Mouse (Mus musculus) frontal cortex, postnatal 36 days (tissue): Measurements from ENCODE around the gene Cryga.

ENCODE experiments used
- DNase-seq, 2 experiments: peaks; one replicate each; pipeline ENCODE4 v3.0.0; 2022; ENCODE audit warnings: low spot score in 2 of 2

Cryga gene

DNA sequence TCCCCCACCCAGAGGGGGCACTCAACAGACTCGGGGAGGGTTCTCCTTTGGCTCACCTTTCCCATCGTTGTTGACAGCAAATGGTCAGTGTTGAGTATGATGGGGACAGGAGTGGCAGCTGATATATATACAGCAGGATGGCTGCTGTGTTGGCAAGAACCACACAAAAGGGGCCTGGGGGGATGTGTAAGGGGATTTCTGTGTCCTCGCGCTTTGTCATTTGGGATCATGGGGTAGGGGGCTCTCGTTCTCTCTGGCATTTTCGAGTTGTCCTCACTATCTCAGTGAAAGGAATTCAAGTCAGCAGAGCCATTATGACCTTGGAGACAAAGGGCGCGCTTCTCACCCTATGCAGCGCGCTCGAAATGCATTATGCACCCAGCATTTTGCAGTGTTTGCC is at the start of gene Cryga:
Cryga (minus strand) TSS at position 101 of the 400 bp plus-strand sequence.
- DNase-seq, result no peak

DNA sequence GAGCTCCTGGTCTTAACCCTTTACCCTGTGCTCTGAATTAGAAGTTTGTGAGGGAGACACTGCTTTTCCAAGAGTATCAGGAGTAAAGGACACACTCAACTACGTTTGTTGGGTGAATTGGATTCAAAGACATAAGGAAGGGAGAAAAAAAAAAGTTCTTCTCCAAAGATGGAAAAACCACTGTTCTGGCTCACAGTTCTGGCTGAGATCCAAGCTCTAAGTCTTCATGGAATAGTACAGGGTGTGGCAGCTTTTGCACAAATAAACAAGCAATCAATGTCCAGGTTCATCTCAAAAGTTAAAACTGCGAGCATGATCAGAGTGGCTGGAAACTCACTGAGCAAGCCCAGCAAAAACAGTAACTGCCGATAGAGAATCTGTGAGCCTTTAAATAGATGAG is 44.8 kb upstream of the Cryga start:
- DNase-seq, result no peak

DNA sequence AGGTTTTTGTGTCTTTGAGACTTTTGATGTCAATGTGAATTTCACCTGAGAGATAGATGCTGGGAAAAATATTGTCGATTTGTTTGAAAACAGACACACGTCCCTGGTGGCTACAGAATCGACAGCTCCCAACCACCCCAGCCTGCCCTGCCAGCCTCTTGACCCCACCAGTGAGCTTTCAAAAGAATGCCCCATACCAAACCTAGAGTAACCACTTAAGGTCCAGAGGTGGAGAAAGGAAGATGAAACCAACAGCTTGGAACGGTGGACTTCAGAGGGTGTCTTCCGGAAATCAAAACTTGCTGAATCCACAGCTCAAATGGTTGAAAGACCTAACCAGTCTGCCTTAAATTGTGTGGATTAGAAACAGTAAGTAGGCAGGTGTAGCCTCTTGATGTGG is 44.2 kb upstream of the Cryga start:
- DNase-seq, result no peak

DNA sequence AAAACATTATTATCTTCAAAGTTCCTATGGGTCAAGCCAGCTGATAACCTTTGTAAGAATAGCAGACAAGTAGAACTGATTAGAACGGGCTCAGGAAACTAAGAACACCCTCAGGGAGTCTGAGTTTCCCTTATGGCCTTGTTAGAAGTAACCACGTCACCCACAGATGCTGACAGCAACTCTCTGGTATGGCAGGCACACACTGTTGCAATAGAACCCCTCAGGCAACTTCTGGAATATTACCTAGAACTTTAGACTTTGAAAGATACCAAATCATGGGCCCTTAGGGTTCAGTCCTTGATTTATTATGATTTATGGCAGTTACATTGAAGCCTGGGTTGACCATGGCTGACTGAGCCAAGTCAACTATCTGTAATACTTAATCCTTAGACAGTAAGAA is 43.4 kb upstream of the Cryga start:
- no peak for DNase-seq

DNA sequence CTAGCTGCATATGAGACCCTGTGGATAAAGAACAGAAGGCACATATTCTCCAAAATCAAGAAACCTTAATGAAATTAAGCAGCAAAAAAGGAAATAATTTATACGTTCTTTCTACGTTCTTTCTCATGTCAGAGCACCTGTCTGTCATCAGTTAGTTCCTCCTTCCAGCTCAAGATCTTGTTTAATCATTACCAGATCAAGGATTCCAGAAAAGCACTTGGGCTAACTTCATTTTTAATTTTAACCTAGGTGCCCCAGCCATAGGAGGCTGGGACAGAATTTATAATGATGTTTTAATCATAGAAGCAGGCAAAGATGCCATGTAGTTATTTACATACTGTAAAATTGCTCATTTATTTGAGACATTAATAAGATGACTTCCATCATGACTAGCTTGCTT is 41.6 kb upstream of the Cryga start:
- DNase-seq, result no peak

DNA sequence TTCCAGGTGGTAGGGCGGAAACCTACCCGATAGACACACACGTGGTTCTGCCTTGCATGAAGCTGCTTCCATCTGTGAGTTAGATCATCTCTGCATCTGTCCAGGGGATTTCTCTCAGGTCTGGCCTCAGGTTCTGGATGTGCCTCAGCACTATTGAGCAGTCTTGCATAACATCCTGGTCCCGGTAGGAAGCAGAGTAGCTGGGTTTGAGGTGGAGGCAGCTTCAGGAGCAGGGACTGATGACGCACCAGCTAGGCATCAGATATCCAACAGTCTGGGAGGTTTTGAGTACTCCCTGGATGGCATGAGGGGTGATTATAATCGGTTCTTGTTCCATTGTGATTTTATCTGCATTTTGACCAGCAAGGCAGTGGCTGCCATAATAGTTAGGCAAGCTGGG is 34.4 kb upstream of the Cryga start:
- no peak for DNase-seq

DNA sequence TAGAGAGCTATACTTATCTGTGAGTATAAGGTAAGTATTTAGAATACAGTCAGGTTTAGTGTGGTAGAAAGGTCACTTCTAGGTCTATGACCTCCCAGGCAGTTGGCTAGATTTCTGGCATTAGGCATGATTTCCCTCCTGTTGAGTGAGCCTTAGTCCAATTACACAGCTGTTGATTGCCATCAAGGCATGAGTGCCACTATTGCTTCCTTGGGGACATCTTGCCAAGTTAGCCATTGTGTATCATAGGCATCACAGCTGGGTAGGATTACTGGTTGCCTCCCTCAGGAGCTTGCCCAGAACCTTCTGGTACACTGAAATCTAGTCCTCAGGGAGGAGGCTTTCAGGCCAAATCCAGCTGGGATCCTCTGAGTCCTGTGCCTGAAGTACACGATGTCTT is 29.7 kb upstream of the Cryga start:
- no peak for DNase-seq

DNA sequence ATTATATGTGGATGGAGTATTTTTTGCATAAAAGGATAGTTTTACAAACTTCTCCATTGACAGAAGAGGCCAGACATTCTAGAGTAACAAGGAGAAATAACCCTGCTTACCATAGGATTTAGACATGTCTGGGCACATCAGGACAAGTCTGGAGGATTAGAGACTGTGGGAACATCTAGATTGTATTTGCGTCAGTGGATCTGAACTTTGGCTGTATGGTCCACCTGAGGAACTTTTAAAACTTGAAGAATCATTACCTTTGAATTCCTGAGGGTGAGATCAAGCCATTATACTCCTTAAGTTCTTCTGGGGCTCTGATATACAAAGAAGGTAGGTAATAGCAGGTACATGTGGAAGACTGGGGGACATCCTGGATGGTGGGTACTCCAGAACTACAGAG is 28.5 kb upstream of the Cryga start:
- no peak for DNase-seq

DNA sequence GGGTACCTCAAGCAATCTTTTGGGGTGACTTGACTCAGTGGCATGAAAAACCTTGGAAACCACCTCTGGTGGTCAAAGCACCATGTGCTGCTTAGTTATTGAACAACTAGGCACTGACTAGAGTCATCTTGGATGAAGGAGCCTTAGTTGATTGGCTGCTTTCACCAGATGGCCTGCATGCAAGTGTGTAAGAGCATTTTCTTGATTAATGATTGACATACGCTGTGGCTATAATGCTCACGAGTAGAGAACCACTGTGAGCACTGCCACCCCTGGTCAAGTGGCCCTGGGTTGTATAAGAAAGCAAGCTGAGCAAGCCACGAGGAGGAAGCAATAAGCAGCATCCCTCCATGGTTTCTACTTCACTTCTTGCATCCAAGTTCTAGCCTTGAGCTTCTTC is 27.1 kb upstream of the Cryga start:
- no peak for DNase-seq

DNA sequence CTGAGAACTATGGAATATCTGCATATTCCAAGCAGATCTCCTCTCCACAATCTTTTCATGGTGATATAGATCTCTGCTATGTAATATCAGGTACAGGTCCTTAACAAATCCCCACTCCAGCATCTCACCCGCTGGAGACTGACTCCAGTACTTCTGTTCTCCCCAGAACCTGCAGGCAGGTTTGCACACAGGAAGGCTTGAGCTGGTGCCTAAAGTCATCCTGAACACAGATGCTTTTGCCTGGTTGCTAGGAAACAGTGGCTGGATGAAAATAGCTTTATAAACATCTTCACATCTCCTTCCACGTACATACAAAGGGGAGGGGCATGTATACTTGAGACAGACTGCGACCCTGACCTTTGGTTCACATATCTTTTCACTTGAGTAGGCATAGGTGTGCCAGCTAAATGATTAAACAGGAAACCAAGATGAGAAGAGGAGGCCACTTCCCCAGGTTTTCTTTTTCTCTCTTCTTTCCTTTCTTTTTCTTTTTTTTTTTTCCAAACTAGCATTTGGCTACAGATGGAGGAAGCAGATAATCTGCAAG is 26.5 kb upstream of the Cryga start:
- DNase-seq, result no peak

DNA sequence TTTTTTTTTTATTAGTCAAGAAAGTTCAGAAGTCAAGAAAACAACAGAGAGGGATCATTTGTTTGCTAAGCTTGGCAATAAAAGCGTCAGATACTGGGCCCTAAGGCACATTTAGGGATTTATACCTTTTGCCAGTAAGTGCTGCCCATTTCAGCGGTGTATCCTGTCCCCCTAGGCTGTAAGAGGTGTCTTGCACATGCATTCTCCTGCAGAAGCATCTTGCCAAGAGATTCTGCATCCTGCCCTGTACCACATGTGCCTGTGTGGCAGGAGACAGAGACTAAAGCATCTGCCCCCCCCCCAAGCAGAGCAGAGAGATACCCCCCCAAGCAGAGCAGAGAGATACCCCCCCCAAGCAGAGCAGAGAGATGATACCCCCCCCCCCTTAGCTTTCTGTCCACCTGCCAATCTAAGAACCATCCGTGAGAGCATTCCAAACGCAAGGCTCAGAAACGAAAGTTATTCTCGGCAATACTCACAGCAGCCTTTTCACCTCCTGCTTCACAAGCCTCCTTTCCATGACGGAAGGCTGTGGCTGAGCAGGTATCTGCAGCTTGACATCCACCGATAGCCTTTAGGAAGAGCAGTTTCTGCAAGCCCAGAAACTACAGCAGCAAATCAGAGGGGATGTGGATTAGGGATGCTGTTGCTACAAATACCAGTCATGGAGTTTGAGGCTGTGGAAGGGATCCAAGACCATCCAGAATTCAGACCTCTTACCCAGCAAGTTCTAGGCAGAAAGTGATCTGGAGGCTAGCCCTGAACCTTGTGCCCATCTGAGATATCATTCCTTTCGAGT is 19.6 kb upstream of the Cryga start, which contains the start of gene D630023F18Rik:
D630023F18Rik (minus strand) TSS at position 641 of the 799 bp plus-strand sequence.
- peak; percentile 31 to 42 for DNase-seq

DNA sequence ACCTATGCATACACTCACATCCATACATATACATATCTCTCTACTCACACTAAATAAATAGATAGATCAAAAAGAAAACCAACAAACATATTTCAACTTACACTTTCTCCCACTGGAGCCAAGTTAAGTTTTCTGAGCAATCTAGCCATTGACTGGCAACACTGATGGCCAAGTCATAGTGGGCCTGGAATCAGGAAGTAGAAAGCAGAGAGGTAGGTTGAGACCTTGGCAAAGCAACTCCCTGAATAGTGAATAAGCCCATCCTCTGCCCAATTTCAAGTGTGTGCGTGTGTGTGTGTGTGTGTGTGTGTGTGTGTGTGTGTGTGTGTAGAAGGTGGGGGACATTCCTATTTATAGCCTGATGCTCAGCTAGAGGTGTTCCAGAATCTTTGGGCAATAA is 16.3 kb upstream of the Cryga start, which contains the start of gene Gm28845:
Gm28845 (minus strand) TSS at position 121 of the 400 bp plus-strand sequence.
- DNase-seq, result no peak

DNA sequence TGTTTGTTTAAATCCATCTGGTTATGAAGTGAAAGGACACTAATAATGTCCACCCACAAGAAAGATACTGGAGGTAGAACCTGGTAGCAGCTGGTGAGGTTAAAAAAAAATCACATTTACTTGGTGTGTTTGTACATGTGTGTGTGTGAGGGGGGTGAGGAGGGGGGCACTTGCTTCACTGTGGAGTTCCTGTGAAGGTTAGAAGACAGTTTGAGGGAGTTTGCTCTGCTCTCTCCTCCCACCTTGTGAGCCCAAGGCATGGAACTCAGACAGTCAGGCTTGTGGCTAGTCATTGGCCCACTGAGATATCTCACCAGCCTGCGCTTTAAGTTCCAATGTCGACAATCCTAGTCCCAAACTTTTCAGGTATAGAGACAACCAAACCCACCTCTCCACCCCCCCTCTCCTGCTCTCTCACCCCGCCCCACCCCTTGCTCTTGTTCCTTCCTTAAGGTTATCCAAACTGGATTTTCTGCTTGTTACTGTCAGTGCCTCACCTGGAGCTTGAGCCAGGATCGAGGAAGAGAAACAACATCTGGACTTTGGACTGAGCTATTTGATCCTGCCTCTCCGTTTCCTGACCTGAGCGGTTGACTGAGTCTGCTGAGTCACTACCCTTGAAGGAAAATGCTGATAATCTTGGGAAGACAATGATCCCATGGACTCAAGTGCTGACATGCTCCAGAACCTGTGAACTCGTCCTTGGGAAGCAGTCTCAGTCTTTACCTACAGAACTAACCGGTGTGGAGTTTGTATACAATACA is 15.2 kb upstream of the Cryga start:
- no peak for DNase-seq

DNA sequence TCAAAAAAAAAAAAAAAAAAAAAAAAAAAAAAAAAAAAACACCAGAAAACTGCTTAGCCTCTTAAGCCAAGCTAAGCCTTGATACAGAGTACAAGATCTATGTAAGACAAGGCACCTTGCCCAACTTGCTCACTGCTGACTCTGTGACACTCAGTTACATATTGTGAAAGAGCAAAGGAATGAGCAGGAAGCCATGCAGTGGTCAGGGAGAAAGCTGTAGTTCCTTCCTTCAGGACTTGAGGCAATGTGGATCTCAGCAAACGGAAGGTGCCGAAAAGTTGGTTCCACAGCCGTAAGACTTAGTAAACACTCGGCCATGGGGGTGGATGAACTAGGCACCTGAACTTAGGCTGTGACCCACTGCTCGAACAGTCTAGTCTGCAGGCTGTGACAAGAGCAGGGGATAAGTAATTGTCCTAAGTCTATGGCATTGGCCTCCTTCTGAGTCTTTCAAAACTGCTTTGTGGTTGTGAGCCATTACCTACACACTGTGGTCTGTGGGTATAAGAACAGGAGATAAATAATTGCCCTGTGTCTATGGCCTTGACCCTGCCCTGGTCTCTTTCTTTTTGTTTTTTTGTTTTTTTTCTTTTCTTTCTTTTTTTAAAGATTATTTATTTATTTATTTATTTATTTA is 10.5 kb upstream of the Cryga start:
- no peak for DNase-seq

DNA sequence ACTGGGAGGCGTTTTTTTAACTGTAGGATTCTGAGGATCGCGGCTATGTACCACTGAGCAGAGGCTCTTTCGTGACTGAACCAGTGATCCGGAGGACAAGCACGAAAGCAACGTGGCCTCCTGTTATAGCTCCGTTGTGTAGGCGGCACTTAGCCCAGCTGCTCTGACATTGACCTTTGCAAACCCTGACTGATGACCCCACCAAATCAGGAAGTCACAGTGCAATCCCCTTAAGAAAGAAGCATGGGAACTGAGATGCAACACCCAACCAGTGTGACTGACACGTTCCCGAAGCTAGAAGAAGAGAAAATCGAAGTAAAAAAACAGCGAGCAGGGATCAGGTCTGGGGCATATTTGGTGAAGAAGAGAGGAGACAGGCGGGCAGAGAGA is 9.6 kb upstream of the Cryga start:
- no peak for DNase-seq

DNA sequence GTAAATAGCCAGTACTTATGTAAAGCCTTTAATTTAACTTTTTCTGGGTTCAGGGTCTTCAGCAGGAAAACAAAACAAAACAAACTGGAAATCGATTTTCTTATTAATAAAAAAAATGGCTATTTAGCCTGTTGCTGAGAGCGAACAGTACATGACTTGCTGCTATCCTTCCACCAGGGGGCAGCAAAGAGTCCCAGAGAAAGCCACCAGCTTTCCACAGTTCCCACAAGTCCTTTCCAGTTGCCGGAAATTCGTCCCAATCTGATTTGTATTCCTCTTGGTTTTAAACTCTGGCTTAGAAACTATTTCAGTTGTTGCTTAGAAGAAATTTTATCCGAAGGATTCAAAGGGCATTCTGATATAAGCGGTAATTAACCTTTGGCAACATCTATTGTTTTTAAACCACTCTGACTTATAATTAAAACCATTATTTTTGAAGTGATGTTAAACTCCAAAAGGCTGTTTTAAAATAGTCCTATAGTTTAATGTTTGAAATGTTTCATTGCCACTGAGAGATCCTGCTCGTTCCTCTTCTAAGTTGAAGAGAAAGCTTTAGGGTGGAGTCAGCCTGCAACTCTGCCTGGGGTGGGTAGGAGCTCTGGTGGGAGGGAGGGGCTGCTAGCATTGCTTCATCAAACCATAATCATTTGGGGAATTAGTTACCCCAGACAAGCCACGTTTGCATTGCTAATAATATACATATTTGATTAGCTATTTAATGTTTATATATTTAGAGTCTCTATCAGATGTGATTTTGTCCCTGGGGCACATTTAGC is 9.0 kb upstream of the Cryga start:
- DNase-seq, result peak; percentile 64 to 70

DNA sequence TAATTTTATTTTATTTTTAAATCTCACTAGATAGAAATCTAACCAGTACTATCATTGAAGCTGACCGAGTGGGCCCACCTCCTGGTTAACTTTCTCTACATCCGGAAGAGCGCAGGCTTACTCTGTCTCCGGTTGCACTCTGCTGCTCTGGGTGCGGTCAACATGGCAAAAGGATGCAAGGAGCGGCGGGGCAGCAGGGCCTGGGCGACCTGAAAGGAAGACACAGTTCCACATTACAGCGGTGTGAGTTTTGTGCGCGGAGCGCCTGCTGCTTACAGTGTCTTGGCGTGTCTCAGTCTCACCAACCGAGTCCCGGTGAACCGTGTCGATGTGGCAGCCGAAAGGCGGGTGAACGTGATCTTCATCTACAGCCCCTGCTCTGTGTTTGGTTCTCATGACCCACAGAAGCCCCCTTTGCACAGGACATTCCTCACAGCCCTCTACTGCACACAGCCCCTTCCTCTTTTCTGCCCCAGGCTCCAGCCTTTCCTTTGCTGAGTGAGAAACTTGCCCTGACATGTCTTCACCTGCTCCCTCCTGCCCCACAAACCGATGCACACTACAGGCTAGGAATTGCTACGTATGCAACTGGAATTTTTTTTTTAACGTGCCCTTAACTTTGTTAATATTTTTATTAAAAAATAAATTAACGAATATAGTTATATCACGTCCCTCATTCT is 6.7 kb upstream of the Cryga start:
- no peak for DNase-seq

DNA sequence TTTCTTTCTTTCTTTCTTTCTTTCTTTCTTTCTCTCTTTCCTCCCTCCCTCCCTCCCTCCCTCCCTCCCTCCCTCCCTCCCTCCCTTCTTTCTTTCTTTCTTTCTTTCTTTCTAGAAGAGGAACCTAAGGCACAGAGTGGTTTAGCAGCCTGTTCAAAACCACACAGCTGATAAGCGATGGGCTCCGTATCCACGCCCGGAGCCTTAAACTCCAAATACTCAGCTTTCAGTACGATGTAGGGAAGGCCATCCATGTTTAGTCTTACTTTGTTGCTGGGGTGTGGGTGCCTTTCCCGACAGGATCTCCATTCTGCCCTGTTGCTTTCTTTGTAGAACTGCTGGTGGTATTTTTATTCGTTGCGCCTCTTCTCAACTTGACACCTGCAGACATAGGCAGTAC is 6.0 kb upstream of the Cryga start:
- no peak for DNase-seq

DNA sequence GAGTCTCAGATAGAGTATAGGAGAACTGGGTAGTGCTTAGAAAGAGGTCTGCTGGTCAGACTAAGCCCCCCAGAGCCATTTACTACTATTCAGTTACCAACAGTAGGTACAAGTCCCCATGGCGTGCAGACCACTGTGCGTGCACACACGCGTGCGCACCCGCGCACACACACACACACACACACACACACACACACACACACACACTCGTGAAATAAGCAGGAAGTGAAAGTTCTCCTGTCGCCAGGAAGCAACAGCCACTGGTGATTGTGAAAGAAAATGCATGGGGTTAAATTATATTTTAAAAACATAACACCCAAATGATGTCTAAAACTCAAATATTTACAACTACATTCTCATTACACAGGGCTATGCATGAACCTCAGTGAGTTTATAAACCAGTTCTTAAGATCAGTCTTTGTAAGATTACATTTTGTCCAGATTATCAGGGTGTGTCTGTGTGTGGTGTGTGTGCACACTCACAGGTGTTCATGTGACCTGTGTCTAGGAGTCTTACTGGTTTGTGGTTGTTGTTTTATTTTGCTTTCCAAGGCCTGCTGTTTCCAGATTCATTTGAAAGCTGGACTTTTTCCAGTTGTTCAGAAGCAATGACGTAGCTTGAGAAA is 4.6 kb upstream of the Cryga start:
- no peak for DNase-seq

DNA sequence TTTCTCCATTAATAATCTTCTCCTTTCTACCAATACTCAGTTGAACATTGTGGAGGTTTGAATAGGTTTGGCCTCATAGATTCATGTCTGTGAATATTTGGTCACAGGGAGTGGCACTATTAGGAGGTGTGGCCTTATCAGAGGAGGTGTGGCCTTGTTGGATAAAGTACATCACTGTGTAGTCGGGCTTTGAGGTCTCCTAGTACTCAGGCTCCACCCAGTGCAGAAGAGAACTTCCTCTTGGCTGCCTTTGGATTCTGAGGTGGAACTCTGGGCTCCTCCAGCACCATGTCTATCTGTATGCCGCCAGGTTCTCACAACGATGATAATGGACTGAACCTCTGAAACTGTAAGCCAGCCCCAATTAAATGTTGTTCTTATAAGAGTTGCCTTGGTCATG is 6.2 kb downstream of the Cryga start:
- DNase-seq, result no peak

DNA sequence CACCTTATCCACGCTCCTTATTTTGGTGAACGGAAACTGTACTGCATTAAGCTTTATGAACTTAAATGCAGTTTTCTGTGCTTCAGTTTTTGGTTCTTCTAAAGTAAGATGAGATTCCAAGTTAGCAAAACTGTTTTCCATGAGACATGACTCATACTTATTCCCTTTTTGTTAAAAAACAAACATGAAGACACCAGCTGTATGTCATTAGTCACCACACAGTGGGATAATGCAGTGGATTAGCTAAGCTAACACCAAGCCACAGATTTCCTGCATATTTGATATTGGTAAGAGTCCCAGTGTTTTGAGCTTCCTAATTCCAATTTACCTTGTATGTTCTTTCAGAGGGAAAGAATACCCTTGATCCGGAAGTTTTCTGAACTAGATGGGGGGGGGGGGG is 11.6 kb downstream of the Cryga start:
- DNase-seq, result no peak
